Mouse (Mus musculus) adipocyte (in vitro differentiated cells): ENCODE results near the gene Acss3.

ENCODE experiments used
- DNase-seq: peaks from one replicate; pipeline ENCODE4 v3.0.0-alpha.2; 2016; ENCODE audit warnings: low spot score

Gene Acss3

GRCm38 (mm10) chr10:107011142-107011541, 112.3 kb downstream of the Acss3 start:
- no peak for DNase-seq

DNA sequence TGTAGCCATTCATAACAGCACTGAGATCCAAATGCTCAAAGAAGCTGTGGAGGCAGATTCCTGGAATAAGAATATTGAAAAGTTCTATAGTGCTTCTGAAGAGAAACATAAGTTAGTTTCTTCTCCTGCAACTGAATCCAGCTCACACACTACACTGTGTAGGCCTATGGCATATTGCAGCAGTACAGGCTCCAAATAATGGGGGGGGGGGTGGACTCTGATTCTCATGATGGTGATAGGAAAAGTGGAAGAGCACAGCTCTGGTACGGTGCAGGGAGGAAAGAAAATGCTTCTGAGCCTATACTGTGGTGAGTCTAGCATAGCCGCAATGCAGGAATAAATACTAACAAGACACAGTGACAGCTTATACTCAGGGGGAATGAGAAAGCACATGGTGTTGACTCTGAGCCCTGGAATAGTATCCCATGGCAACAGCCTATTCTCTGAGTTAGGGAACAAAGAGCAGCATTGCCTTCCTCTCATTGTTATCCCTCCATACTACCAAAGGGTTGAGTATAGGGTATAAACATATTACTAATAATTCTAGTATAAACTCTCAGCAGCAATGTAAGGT, 125.3 kb downstream of the Acss3 start:
- DNase-seq: no peak

- no peak for DNase-seq
These were observed 134.0 kb downstream of the Acss3 start for GRCm38 (mm10) chr10:106989478-106989877.

DNA sequence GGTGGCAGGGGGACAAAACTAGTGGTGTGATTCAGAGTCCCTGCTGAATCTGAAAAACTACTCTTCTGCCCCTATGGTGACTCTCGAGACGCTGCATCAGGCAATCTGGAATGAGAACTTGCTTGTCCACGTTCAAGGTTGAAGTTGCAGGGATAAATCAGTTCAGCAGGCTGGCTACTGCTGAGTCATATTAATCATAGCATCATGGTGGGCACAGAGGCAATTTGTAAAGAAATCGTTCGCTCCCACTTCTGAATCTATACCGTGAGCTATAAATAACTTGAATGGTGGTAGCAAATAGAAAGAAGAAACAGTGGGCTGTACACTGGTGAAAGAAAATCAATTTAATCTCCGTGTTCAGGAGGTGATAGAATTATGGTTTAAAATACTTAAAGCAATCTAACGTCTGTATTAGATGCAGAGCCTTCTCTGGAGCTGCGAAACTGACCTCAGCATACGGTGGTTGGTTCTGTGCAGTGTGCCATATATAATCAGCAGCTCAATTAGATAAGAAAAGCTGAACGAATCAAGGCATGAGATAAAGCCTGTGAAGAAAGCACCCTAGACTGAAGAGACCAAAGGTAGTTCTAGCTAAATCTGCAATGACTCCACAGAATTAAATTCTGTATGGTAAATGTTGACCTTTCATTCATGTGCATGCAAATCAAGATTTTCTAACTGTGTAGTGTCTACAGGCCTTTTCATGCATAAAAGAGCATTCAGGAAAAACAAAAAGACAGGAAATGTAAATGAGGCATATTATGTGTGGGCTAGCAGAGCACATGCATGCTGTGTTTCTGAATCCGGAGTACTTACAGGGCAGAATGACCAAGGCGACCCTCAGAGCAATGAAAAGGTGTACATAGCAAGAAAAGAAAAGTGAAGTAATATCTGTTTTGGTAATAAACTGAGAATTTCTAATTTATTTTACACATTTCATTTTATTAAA, 148.0 kb downstream of the Acss3 start:
- DNase-seq: no peak

GRCm38 (mm10) chr10:106959026-106959425, 164.4 kb downstream of the Acss3 start:
- no peak for DNase-seq

- no peak for DNase-seq
These were observed 182.1 kb downstream of the Acss3 start for GRCm38 (mm10) chr10:106941380-106941779.

- DNase-seq: peak; percentile 4
These were observed 184.0 kb downstream of the Acss3 start for GRCm38 (mm10) chr10:106939441-106939840.

GRCm38 (mm10) chr10:106938851-106939250, 184.6 kb downstream of the Acss3 start:
- no peak for DNase-seq

GRCm38 (mm10) chr10:106936996-106937395, 186.5 kb downstream of the Acss3 start:
- no peak for DNase-seq

DNA sequence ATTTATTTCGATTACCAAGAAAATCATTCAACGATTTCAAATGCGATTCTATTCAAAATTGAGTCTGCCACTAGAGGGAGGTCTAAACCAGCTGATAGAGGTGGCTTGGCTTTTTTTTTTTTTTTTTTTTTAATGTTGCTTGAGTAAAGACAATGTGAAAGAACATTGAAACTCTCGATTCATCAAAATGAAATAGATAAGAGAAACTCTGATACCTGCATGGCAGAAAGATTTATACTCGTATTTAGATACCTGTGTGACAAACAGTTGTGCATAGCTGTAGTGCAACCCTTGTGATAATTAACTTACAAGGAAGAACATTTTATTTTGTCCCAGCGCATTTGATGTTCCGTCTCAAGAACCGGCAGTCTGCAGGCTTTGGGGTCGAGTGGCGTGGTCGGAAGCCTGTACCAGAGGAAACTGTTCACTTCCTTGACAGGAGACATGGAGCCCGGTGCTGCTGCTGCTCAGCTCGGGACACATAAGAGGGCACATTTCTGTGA, 190.8 kb downstream of the Acss3 start:
- peak; percentile 58 for DNase-seq

DNA sequence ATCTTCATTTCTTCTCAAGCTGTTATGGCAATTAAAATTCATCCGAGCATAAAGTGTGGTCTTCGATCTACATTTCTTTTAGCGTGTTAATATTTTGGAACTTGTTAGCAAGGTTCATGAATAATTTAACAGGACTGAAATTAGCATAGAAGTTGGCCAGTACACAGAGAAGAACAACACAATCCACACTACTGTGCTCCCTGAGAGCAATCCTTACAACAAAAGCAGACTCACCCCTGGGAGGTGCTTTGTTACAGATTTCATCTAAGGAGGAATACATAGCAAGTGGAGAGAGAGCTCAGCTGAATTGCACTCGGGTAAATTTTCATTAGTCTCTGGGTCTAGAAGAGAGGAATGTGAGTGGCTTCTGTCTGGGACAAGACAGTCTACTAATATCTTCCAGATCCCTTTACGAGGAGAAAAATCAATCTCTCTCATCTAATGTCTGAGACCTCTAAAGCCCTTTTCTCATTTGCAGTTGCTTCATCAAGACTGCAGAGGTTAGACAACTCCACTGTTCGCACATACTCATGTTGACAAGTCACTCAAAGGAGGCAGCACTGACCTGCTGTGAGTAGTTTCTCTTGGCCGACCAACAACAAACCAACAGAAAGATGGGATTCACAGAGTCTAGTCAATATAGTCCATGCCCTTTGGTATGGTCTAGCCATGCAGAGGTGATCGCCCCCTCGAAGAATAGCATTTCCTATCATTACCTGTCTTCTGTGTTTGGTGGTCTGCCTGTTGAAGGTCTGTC, 194.7 kb downstream of the Acss3 start:
- DNase-seq: no peak

DNA sequence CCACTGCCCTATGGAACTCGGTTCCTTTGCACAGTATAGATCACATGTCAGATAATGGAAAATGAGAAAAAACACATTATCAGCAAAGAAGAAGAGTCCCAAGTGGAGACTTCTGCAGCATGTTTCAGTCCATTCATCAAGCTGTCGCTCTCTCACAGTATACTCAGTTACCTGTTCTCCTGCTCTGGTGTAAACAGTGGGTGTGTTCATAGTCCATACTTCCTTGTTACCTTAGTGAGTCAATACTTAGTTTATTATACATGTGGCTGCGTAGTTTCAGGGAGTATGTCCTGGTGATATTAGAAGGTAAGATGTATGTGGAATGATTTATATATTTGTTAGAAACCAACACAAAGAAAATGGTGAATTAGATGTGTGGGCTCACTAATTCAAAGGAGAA, 198.7 kb downstream of the Acss3 start:
- DNase-seq: no peak

GRCm38 (mm10) chr10:106924334-106924733, 199.1 kb downstream of the Acss3 start:
- no peak for DNase-seq

- no peak for DNase-seq
These were observed 208.6 kb downstream of the Acss3 start for GRCm38 (mm10) chr10:106914822-106915221.

DNA sequence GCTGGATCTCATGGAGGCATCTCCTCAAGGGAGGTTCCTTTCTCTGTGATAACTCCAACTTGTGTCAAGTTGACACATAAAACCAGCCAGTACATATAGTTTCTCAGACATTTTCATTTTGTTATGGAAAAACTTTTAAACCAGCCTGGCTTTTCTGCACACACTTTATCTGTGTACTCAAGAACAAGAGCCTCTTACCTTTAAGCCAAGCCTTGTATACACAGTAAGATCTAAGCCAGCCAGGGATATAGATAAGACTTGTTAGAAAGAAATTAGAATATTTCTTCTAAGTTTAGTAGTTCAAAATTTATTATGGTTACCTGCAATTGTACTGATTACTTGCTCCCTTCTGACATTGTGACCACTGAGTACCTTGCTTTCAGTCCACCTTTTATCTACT, 209.2 kb downstream of the Acss3 start:
- DNase-seq: no peak

GRCm38 (mm10) chr10:106913032-106913431, 210.4 kb downstream of the Acss3 start:
- no peak for DNase-seq

GRCm38 (mm10) chr10:106910108-106910507, 213.4 kb downstream of the Acss3 start:
- DNase-seq: no peak

- no peak for DNase-seq
These were observed 227.1 kb downstream of the Acss3 start for GRCm38 (mm10) chr10:106896351-106896750.
